Mouse (Mus musculus) bone marrow macrophage, adult 2 months (primary cell): ENCODE data around the gene Maats1. TPM values are rescaled to one million over a fixed set of nuclear protein-coding genes. Genes with fewer than 3 reads are reported as not detected.

Experiments
- H3K27ac ChIP-seq: 2 replicates; pipeline ENCODE4 v1.5.1; 2012; ENCODE audit warnings: low read depth, low read length; ENCODE audit not compliant: insufficient read depth
- H3K4me1 ChIP-seq: 2 replicates; pipeline ENCODE4 v1.6.1; 2012; ENCODE audit warnings: low read length; ENCODE audit not compliant: control insufficient read depth, insufficient read depth
- H3K4me3 ChIP-seq: 2 replicates; pipeline ENCODE4 v1.5.1; 2012; ENCODE audit warnings: mild to moderate bottlenecking, low read length, moderate library complexity; ENCODE audit not compliant: insufficient read depth
- CTCF ChIP-seq: IDR thresholded peaks from 2 replicates; pipeline ENCODE4 v1.5.1; 2012; ENCODE audit warnings: low read depth, mild to moderate bottlenecking, low read length, moderate library complexity
- POLR2A ChIP-seq: IDR thresholded peaks from 2 replicates; pipeline ENCODE4 v1.6.1; 2012; ENCODE audit warnings: mild to moderate bottlenecking, low read depth, low read length, borderline replicate concordance
- polyA plus RNA-seq: library from polyadenylated mRNA; stranded (reverse); fragments of >200 nt; gene quantifications from 2 replicates; pipeline ENCODE4 v1.2.4, GENCODE M21; 2012; ENCODE audit not compliant: missing spikeins, insufficient read depth, insufficient read length

The Maats1 gene
- polyA plus RNA-seq, 1 experiment = not detected

DNA sequence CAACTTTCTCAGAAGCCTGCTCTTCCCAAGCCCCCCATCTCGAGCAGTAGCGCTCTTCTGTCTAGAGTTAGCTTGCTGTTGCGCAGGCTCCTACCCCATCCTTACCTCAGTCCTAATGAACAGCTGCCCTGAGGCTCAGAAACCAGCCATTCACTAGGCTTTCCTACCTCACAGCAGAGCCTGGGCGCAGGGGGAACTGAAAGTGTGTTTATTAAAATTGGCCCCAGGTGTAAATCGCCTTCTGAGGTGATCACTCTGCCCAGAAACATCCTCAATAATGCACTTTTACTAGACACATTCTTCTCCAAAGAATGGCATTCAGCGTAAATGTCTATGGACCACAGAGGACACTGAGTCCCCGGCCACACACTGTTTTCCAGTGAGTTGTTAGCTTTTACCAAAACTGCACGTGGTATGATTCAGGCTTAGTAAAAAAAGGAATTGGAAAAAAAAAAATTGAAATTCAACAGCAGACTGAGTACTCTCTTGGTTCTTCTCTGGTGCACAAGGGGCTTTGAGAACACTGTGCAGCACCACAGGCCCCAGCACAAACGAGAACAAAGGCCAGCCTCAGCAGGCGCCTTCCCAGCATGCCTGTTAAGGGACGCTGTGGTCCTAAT lies 15.1 kb downstream of the Maats1 start:
- H3K4me3 ChIP-seq = no peak overlapping the region
- TF ChIP-seq CTCF (no peak), POLR2A (no peak)
- H3K4me1 ChIP-seq = no peaks in the 10 kb centered on the region
- H3K27ac ChIP-seq = no peak overlapping the region

GRCm38 (mm10) chr16:38324311-38324710 lies 17.6 kb downstream of the Maats1 start:
- Histone ChIP-seq H3K4me1 (no peaks in the 10 kb centered on the region), H3K27ac (no peak overlapping the region), H3K4me3 (no peak overlapping the region)
- TF ChIP-seq CTCF (no peak), POLR2A (no peak)

DNA sequence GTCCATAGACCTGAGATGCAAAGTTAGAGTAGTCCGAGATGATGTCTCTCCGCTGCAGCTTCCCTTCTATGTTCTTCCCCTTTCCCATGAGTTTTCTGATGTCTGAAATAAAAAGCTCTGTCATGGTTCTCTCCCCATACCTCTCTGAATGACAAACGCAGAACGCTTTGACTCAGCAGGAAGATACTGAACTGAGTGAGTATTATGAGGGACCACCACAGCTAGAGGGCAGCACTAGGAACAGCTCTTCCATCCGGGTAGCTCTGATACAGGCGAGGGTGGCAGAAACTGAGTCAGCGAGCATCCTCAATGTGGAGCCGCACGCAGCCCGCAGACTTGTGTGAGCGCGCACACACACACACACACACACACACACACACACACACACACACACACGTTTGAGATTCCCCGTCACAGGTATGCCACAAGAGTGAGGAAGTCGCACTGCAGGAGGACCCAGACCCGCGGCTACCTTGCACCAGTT lies 20.4 kb downstream of the Maats1 start:
- Histone ChIP-seq H3K4me1 (no peaks in the 10 kb centered on the region), H3K27ac (no peak overlapping the region), H3K4me3 (no peak overlapping the region)
- TF ChIP-seq CTCF (0 out of 2 replicates have a peak, but pooled peaks have one; percentile 24), POLR2A (no peak)

DNA sequence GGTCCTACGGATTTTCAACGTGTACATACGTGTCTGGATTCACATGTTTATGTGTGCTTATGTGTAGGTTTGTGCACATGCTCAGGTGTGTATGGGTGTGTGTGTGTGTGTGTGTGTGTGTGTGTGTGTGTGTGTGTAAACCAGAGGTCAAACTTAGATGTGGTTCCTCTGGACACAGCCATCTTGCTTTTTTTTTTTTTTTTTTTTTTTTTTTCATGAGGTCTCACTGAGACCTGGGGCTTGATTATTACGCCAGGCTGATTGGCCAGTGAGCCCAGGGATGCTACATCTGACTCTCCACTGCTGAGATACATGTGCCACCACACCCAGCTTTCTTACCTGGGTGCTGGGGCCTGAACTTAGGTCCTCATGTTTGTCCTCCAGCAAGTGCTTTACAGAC lies 22.9 kb downstream of the Maats1 start:
- no peak overlapping the region for H3K4me3 ChIP-seq
- TF ChIP-seq POLR2A (no peak), CTCF (no peak)
- no peak overlapping the region for H3K27ac ChIP-seq
- H3K4me1 ChIP-seq = no peaks in the 10 kb centered on the region

- no peaks in the 10 kb centered on the region for H3K4me1 ChIP-seq
- TF ChIP-seq POLR2A (no peak), CTCF (no peak)
- no peak overlapping the region for H3K27ac ChIP-seq
- H3K4me3 ChIP-seq = no peak overlapping the region
These were observed 23.5 kb downstream of the Maats1 start for GRCm38 (mm10) chr16:38318492-38318891.

DNA sequence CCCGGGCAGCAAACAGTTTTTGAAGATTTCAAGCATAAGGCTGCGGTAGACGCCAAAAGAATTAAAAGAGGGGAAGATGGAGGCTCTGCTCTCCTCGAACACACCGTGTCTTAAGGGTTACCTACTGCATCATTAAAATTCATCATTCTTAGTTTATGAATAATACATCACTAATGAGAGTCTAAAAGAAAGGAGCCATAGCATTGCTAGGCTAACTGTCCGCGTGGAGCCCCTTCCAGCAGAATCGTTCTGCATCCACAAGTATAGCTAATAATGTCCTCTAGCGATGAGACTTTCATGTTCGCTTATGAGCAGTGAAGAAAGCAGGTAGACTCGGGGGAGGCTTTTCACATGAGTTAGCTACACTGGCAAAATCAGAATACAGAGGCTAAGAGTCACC lies 33.7 kb downstream of the Maats1 start:
- no peaks in the 10 kb centered on the region for H3K4me1 ChIP-seq
- no peak overlapping the region for H3K27ac ChIP-seq
- H3K4me3 ChIP-seq = no peak overlapping the region
- TF ChIP-seq CTCF = no peak
- no peak for TF ChIP-seq POLR2A

DNA sequence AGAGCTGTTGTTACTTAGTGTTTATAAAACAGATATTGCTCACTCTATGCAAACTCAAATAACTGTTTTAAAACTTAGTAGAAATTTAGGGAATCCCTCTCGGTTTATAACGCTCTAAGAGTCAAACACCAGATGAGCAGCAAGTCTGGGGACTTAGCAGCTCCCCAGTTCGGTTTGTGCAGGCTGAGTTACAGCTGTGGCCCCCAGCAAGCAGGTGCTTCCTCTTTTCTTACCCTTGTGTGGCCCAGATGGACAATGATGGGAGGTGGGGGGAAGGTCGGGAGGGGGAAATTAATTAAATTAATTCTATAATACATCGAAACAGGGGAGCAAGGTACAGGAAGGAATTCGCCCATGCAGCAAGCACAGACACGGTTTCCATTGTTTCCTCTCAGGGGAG lies 34.3 kb downstream of the Maats1 start:
- no peak overlapping the region for H3K4me3 ChIP-seq
- TF ChIP-seq POLR2A (no peak), CTCF (no peak)
- H3K4me1 ChIP-seq = no peaks in the 10 kb centered on the region
- no peak overlapping the region for H3K27ac ChIP-seq

- H3K4me3 ChIP-seq = no peak overlapping the region
- no peak overlapping the region for H3K27ac ChIP-seq
These were observed 34.7 kb downstream of the Maats1 start for GRCm38 (mm10) chr16:38307221-38307605.

GRCm38 (mm10) chr16:38306571-38307220 lies 35.2 kb downstream of the Maats1 start:
- Histone ChIP-seq H3K4me1 (no peaks in the 10 kb centered on the region), H3K4me3 (no peak overlapping the region), H3K27ac (no peak overlapping the region)
- peak; percentile 54 for TF ChIP-seq CTCF
- no peak for TF ChIP-seq POLR2A

More at GRCm38 (mm10) chr16:38307221-38307605, 34.7 kb downstream of the Maats1 start:
- no peaks in the 10 kb centered on the region for H3K4me1 ChIP-seq
- TF ChIP-seq POLR2A (no peak), CTCF (no peak)

- no peak overlapping the region for H3K4me3 ChIP-seq
- H3K27ac ChIP-seq = no peak overlapping the region
- TF ChIP-seq CTCF (no peak), POLR2A (no peak)
- no peaks in the 10 kb centered on the region for H3K4me1 ChIP-seq
These were observed 37.3 kb downstream of the Maats1 start for GRCm38 (mm10) chr16:38304460-38305194.
